Mouse (Mus musculus): ENCODE measurements at regions not wholly inside any gene's neighbourhood (a gene's known extent, or its start where the extent isn't known, plus 50 kb on each side); places are given as distances from the start of the nearest gene placed in this dataset.

- no peak for DNase-seq (ENCODE audit: low spot score in 2 of 2)
These were observed 297.0 kb upstream of the Gm10295 start for GRCm38 (mm10) chr7:71648314-71648713.

DNA sequence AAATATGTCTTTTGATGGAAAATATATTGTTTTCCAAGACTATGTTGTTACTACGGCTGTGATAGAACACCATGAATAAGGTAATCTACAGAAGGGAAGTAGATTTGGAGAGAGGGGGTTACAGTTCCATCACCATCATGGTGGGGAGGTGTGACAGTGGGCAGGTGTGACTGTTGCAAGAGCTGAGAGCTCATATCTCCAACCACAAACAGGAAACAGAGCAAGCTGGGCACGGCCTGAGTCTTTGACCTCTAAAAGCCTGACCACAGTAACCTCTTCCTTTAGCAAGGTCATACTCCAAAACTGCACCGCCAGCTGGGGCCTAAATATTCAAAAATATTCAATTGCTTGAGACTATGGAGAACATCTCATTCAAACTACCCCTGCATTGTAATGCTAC is 295.7 kb upstream of the Gm10295 start:
- DNase-seq (ENCODE audit: low spot score in 2 of 2), result no peak

DNA sequence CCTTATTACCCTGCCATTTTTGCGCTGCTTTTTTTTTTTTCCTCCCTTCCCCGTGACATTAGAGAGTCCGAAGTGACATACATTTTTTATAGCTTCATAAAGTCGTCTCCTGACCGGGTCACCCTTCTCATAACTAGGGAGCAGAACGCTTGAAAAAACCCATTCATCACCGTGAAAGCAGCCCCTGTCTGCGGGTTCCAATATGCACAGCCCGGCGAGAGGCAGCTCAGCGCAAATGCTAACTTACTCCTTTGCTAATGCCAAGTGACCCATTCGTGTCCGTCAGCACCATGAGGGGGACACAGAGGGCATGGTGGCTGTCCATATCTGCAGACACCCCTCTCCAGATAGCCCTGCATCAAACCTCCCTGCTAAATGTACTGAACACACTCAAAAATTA is 271.8 kb upstream of the Gm10295 start:
- peak in 1 of 2 experiments; percentile 21 for DNase-seq (ENCODE audit: low spot score in 2 of 2)

GRCm38 (mm10) chr7:71603159-71603558 is 251.9 kb upstream of the Gm10295 start:
- DNase-seq (ENCODE audit: low spot score in 2 of 2), result no peak

DNA sequence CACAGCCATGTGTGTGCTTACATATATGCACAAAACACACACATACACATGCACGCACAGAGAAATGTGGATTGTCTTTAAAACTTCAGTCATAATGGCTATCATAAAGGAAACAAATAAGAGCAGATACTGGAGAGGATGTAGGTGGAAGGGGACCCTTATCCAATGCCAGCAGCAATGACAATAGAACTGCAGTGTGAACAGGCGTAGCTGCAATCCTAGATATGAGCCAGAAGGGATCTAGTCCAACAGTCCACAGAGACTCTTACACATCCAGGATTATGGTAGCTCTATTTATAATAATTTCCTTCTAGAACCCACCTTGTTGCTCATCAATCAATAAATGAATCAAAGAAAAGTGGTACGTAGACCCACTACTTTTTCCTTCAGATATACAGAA is 245.5 kb upstream of the Gm10295 start:
- no peak for DNase-seq (ENCODE audit: low spot score in 2 of 2)

- DNase-seq (ENCODE audit: low spot score in 2 of 2), result no peak
These were observed 236.3 kb upstream of the Gm10295 start for GRCm38 (mm10) chr7:71587626-71588025.

- no peak for DNase-seq (ENCODE audit: low spot score in 2 of 2)
These were observed 232.3 kb upstream of the Gm10295 start for GRCm38 (mm10) chr7:71583443-71584055.

DNA sequence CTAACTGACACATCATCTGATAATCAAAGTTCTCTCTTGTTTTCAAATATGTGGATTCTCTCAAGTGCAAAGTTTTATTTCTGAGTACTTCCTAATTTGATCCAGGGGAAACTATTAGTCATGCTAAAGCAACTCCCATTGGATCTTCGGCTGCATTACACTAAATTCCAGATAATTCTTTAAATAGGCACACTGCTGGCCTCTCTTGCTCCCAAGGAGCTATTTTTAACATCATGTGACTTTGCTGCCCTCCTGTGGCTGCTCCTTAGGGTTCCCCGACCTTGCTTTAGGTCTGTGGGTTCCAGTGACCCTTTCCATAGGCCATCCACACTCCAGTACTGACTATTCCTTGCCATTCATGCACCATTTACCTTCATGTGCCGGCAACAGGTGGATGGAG is 230.5 kb upstream of the Gm10295 start:
- no peak for DNase-seq (ENCODE audit: low spot score in 2 of 2)

DNA sequence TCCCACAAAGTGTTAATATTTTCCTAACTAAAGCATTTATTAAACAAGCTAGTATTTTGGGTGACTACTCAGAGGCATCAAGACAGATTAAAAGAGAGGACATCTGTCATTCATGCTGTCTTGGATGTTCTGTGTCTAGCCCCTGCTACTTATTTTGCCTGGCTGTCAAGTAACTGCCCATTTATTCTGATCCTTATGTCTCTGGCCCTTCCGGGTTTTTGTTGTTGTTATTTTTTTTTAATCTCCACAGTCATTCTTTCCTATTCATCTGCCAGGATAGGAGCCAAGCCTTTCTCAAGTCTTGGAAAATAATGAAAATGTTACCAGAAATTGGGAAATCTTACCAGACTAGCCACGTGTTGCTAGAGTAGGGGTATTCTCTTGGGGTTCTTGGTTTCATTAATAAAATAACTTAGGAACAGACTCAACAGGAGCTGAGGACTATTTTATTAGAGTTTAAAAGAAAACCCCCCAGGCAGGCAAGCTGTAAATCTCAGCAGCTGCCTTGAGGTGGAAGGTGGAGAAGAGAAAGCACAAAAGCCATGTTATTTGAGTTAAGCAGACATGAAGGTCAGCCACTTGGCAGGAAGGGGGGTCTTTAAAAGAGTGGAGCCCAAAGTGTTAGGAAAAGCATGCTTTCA is 209.1 kb upstream of the Gm10295 start:
- DNase-seq (ENCODE audit: low spot score in 2 of 2), result no peak

DNA sequence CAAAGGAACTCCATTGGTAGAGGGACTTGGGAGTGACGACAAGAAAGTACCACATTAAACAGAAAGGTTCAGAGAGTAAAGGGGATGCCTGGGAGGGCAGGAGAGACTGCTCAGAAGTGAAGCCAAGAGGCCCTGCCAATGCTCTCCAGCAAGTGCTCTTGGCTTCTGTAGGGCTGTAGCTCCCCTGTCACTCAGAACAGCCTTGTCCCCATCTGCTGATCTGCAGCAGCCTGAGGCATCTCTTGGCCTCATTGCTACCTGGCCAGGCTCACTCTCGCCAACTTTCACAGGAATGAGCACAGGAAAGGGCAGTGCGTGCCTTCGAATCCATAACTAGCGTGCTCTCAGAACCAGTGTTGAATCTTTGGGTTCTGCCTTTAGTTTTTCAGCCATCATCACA is 205.2 kb upstream of the Gm10295 start:
- no peak for DNase-seq (ENCODE audit: low spot score in 2 of 2)

DNA sequence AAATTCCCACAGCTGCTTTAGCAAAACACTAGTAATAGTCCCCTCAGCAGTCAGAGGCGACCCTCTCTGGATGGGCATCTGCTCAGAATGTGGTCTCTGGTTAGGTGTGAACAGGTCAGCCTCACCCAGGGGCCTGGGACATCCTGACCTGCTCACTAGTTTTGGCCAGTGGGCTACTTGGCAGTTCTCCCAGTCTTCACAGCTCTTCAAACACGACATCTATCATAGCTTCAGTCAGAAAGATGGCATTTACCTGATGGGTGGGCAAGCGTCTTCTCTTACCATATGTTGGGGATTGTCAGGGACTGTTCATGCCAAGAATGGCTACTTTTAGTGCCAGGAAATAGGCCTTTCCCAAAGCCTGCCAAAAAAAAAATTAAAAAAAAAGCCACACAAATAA is 204.2 kb upstream of the Gm10295 start:
- no peak for DNase-seq (ENCODE audit: low spot score in 2 of 2)

- no peak for DNase-seq (ENCODE audit: low spot score in 2 of 2)
These were observed 195.4 kb upstream of the Gm10295 start for GRCm38 (mm10) chr7:71546606-71547213.

GRCm38 (mm10) chr7:71541467-71541866 is 190.2 kb upstream of the Gm10295 start:
- DNase-seq (ENCODE audit: low spot score in 2 of 2), result no peak

DNA sequence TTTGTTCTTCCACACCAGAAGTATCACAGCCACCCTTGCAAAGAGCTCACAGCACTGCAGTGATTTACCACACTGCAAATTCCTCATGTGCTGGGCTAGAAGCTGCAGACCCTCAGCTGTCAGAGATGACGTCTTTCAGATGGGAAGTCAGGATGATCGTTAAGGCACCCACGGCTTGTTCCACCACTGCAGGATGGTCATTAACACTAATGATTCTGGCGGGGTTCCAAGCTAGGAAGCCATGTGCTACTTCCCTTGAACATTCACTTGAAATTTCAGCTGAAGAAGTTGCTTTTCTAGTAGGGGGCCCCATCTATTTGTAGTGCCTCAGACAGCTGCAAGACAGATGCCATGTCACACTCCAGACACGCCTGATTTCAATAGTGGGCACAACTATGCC is 181.8 kb upstream of the Gm10295 start:
- no peak for DNase-seq (ENCODE audit: low spot score in 2 of 2)

GRCm38 (mm10) chr7:71531496-71531895 is 180.2 kb upstream of the Gm10295 start:
- DNase-seq (ENCODE audit: low spot score in 2 of 2), result no peak

DNA sequence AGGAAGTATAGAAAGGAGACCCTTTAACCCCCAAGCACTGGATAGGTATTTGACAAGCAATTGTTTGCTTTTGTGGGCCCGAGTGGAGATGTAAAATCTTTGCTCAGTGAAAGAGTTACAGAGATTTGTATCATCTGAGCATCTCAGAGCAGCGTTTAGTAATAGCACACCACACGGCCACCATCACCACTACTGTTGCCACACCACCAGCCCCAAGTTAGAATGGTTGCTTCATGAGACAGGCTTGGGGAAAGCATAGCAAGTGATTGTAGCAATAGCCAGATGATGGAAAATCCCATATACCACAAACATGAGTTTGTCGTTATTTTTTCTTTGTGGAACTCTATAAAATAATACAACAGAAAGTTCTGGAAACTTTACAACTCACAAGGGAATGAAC is 179.6 kb upstream of the Gm10295 start:
- no peak for DNase-seq (ENCODE audit: low spot score in 2 of 2)

- no peak for DNase-seq (ENCODE audit: low spot score in 2 of 2)
These were observed 174.9 kb upstream of the Gm10295 start for GRCm38 (mm10) chr7:71526152-71526551.

DNA sequence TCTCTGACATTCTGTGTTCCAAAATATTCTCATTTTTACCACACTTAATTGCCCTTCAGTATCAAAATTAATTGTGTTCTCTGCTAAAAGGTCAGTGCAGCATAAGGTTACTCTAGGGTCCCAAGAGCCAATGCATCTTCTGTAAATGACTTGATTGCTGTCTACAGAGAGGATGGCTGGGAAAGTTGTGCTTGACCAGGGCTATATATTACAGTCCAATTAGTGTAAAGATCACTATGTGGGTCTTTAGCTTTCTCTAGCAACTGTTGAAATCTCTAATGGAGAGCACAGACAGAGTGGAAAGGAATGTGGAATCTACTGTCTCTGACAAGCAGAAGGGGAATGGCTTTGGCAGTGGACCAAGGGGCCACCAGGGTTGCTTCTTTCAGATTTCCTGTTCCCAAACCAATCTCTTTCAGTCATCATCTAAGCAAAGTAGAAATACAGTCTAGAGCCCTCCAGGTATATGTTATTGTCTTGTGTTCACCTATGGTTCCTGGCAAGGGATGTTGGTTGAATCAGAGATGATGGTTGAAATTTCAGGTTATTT is 173.4 kb upstream of the Gm10295 start:
- DNase-seq (ENCODE audit: low spot score in 2 of 2), result no peak

GRCm38 (mm10) chr7:71524119-71524518 is 172.8 kb upstream of the Gm10295 start:
- no peak for DNase-seq (ENCODE audit: low spot score in 2 of 2)

DNA sequence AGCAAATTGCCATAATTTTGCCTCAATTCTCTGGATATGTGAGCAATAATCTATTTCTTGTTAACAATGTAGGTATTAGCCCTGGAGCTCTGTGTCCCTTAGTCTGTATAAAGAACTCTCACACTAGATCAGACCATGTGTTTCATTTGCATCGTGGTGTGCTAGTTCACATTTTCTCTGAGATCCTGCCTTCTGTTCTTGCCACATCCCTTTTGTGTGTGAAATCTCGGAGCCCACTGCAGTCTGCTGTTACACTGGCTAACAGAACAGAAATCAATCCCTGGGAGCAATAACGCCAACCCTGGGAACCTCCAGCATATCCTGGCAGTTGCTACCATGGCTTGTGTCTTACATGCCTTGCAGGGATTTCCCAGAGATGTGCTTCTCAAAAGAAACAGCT is 156.1 kb upstream of the Gm10295 start:
- DNase-seq (ENCODE audit: low spot score in 2 of 2), result no peak

GRCm38 (mm10) chr7:71500719-71501118 is 149.4 kb upstream of the Gm10295 start:
- DNase-seq (ENCODE audit: low spot score in 2 of 2), result no peak

DNA sequence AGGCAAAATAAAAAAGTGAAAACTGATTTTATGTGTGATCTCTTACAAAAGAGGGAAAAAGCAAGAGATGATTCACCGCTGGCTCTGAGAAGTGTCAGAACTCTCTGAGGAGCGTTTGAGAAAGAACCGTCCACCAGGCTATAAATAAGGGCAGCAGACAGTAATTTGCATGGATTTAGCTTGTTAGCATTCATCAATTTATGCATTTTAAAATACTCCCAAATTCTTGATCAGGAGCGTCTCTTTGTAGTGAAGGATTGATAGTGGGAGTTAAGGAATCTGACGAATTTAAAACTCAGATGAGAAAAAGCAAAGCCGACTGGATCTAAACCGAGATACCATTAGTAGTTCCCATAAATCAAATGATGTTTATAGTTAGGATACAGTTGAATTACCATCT is 146.8 kb upstream of the Gm10295 start:
- no peak for DNase-seq (ENCODE audit: low spot score in 2 of 2)

DNA sequence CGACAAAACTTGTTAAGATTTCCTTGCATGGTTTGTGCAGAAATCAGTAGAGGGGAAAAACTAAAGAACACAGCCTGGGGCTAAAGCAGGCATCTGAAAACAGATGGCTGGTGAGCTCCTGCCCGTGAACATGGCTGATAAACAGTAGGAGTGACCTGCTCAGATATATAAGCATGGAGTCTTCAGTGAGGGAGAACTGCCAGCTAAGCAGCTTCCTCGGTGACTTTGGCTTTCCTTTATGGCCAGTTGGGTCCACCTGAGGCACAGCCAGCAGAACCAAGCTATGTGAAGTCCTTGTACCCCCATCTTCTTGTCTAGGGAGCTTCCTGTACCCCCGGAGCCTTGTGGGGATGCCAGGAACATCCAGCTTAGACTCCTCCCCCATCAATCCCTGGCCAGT is 139.8 kb upstream of the Gm10295 start:
- DNase-seq (ENCODE audit: low spot score in 2 of 2), result no peak
